Mouse (Mus musculus) ES-E14 (cell line): Measurements from ENCODE around the gene Piezo1. TPM values are rescaled to one million over a fixed set of nuclear protein-coding genes. Genes with fewer than 3 reads are reported as not detected.
A peak's percentile ranks its signal among the peaks of the same experiment; 100 is the strongest.

Experiments
- DNase-seq: peaks from one replicate; pipeline ENCODE4 v3.0.0-alpha.2; 2013; ENCODE audit warnings: low read depth, low spot score
- H3K27ac ChIP-seq: 2 replicates; pipeline ENCODE4 v1.5.1; 2012; ENCODE audit warnings: low read depth, mild to moderate bottlenecking, low read length, moderate library complexity, mixed read lengths; ENCODE audit not compliant: poor library complexity, insufficient read depth, severe bottlenecking
- H3K36me3 ChIP-seq: 2 replicates; pipeline ENCODE4 v1.6.1; 2012; ENCODE audit warnings: mild to moderate bottlenecking, low read length, moderate library complexity, mixed read lengths; ENCODE audit not compliant: control insufficient read depth, poor library complexity, insufficient read depth, severe bottlenecking
- H3K4me1 ChIP-seq, 2 experiments: fragments of 150-350 bp in 1 of 2; sonication (generic) in 1 of 2; 2 replicates each; pipeline ENCODE4 v1.6.1; 2012; ENCODE audit warnings: low read length in 2 of 2, mild to moderate bottlenecking in 1 of 2, mixed read lengths in 1 of 2; ENCODE audit not compliant: control insufficient read depth in 2 of 2, insufficient read depth in 2 of 2, poor library complexity in 1 of 2
- H3K4me3 ChIP-seq, 2 experiments: fragments of 150-350 bp in 1 of 2; sonication (generic) in 1 of 2; 2 replicates each; pipeline ENCODE4 v1.5.1; 2012; ENCODE audit warnings: low read length in 2 of 2, low read depth in 1 of 2, mild to moderate bottlenecking in 1 of 2, mixed read lengths in 1 of 2; ENCODE audit not compliant: insufficient read depth in 1 of 2, poor library complexity in 1 of 2, severe bottlenecking in 1 of 2
- H3K9ac ChIP-seq: 2 replicates; pipeline ENCODE4 v1.6.1; 2012; ENCODE audit warnings: low read depth, mild to moderate bottlenecking, low read length, mixed read lengths; ENCODE audit not compliant: poor library complexity, insufficient read depth, severe bottlenecking
- H3K9me3 ChIP-seq: fragments of 150-350 bp; sonication (generic); 2 replicates; pipeline ENCODE4 v1.6.1; 2012; ENCODE audit warnings: low read depth, mild to moderate bottlenecking, low read length; ENCODE audit not compliant: control insufficient read depth, insufficient read depth
- CHD2 ChIP-seq: IDR thresholded peaks from 2 replicates; pipeline ENCODE4 v1.6.1; 2014; ENCODE audit warnings: mild to moderate bottlenecking, low read depth, low read length, inconsistent platforms
- HCFC1 ChIP-seq: IDR thresholded peaks from 2 replicates; pipeline ENCODE4 v1.6.1; 2012; ENCODE audit warnings: low read length, inconsistent platforms, borderline replicate concordance; ENCODE audit not compliant: insufficient read depth
- MAFK ChIP-seq: IDR thresholded peaks from 2 replicates; pipeline ENCODE4 v1.6.1; 2014; ENCODE audit warnings: mild to moderate bottlenecking, low read depth, low read length, inconsistent platforms; ENCODE audit not compliant: insufficient read depth
- ZC3H11A ChIP-seq: IDR thresholded peaks from 2 replicates; pipeline ENCODE4 v1.6.1; 2012; ENCODE audit warnings: low read depth, mild to moderate bottlenecking, inconsistent platforms, low read length, borderline replicate concordance
- ZNF384 ChIP-seq: IDR thresholded peaks from 2 replicates; pipeline ENCODE4 v1.6.1; 2012; ENCODE audit warnings: low read depth, low read length, inconsistent platforms
- in situ Hi-C, 2 experiments: fragments of 600-800 bp; cut with MboI; formaldehyde crosslinking; loops; one replicate each; pipeline ENCODE4 v1.15.1; 2025; ENCODE audit warnings: low sequenced_read_pairs in 2 of 2, inconsistent platforms in 1 of 2; ENCODE audit not compliant: unreplicated experiment in 2 of 2
- total RNA-seq: library from RNA; depleted of rRNA; stranded (reverse); fragments of 300-350 nt; gene quantifications from 2 replicates; pipeline ENCODE4 v1.2.3, GENCODE M21; 2012

Piezo1 gene
- total RNA-seq, 1 experiment = 204 TPM

- no peak for TF ChIP-seq ZC3H11A
- no peak for TF ChIP-seq MAFK
- no peak for TF ChIP-seq ZNF384
- no peak for TF ChIP-seq HCFC1
- no peak for TF ChIP-seq CHD2
- Histone ChIP-seq H3K9ac (no peak overlapping the region), H3K9me3 (no peaks in the 10 kb centered on the region), H3K27ac (0 out of 2 replicates have a peak overlapping the region, but pooled peaks have one; percentile 13), H3K36me3 (peaks cover 5% of the 10 kb centered on the region; the same call in 1 of the 2 replicates), H3K4me3 (no peak overlapping the region), H3K4me1 (peaks cover 2 to 20% of the 10 kb centered on the region in 2 experiments; a peak in 1 of 4 replicates)
- in situ Hi-C loops = no loop called here
- no peak for DNase-seq
These were observed 12.6 kb downstream of the Piezo1 start for GRCm38 (mm10) chr8:122538310-122539076.

GRCm38 (mm10) chr8:122537812-122538211, 13.3 kb downstream of the Piezo1 start:
- H3K9me3 ChIP-seq = no peaks in the 10 kb centered on the region
- DNase-seq = no peak
- H3K9ac ChIP-seq = no peak overlapping the region
- peaks cover 2 to 20% of the 10 kb centered on the region in 2 experiments; a peak in 1 of 4 replicates for H3K4me1 ChIP-seq
- H3K27ac ChIP-seq = 0 out of 2 replicates have a peak overlapping the region, but pooled peaks have one; percentile 13
- no peak overlapping the region for H3K4me3 ChIP-seq
- TF ChIP-seq HCFC1 (no peak), ZC3H11A (no peak), ZNF384 (no peak), CHD2 (no peak), MAFK (no peak)
- H3K36me3 ChIP-seq = peaks cover 5% of the 10 kb centered on the region; the same call in 1 of the 2 replicates
- in situ Hi-C loops = no loop called here

- H3K36me3 ChIP-seq = peaks cover 5% of the 10 kb centered on the region; the same call in 1 of the 2 replicates
- no peak for DNase-seq
- H3K9ac ChIP-seq = no peak overlapping the region
- peaks cover 2 to 18% of the 10 kb centered on the region in 2 experiments; a peak in 2 of 4 replicates for H3K4me1 ChIP-seq
- no peak overlapping the region; the same call in 1 of the 2 replicates for H3K27ac ChIP-seq
- in situ Hi-C loops = no loop called here
- TF ChIP-seq HCFC1 = no peak
- no peak for TF ChIP-seq MAFK
- TF ChIP-seq ZC3H11A = no peak
- no peak for TF ChIP-seq CHD2
- no peak for TF ChIP-seq ZNF384
- H3K4me3 ChIP-seq = no peak overlapping the region
- H3K9me3 ChIP-seq = no peaks in the 10 kb centered on the region
These were observed 14.1 kb downstream of the Piezo1 start for GRCm38 (mm10) chr8:122537033-122537432.

- TF ChIP-seq ZNF384 (no peak), HCFC1 (no peak), MAFK (no peak), ZC3H11A (no peak), CHD2 (no peak)
- no peak for DNase-seq
- Histone ChIP-seq H3K9ac (no peak overlapping the region), H3K27ac (no peak overlapping the region), H3K4me1 (peaks cover under 1 to 12% of the 10 kb centered on the region in 2 experiments; a peak in 3 of 4 replicates), H3K9me3 (no peaks in the 10 kb centered on the region), H3K4me3 (no peak overlapping the region), H3K36me3 (peaks cover 9% of the 10 kb centered on the region; the same call in 1 of the 2 replicates)
- in situ Hi-C loops = no loop called here
These were observed 19.8 kb downstream of the Piezo1 start for GRCm38 (mm10) chr8:122531312-122531711.
